Mouse (Mus musculus) 416B (cell line): ENCODE data around the gene Olfr651.
A peak's percentile ranks its signal among the peaks of the same experiment; 100 is the strongest.
"Not testable (repeated sequence)": the region's sequence is repeated elsewhere in the genome, so short reads cannot be mapped to it uniquely, and the experiment has no call there.

Source experiments
- DNase-seq: peaks from one replicate; pipeline ENCODE4 v3.0.0; 2011; ENCODE audit warnings: low read depth

Olfr651 gene

DNA sequence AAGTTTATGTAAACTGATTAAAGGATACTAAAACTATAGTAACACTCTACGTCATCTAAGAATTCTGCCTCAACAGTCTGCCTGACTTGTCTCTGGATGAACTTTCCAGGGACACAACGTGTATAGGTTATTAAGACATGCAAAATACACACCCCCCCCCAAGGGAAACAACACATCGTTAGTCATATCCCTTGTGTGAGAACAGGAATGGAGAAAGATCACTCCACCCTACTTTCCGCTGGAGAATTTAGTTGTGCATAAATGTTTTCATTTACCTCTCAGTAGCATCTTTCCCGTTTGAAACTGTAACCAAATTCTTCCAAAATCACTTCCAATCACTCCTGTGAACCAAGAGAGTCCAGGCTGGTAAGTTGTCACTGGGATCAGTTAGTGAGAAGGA is at the start of gene Olfr651:
Gene Olfr651 (plus strand): TSS at position 301 of the 400 bp plus-strand sequence.
- no peak for DNase-seq

DNA sequence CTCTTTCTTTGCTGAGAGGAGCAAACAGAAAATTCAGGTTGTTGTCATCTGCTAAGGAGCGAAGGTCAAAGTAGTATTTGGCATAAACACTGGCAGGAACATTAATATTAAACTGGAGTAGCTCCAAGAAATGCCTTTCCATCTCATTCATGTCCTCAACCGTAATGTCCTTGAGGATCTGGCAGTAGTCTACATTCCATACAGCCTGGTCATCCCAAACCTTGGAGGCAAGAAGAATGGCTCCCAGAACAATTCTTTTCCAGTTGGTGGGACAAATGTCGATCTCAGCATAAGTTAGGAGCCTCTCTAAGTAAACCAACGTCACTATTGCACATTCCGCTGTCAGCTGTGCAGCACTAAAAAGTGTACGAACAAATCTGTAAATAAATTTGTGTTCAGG is 48.7 kb upstream of the Olfr651 start:
- not testable (repeated sequence) for DNase-seq

DNA sequence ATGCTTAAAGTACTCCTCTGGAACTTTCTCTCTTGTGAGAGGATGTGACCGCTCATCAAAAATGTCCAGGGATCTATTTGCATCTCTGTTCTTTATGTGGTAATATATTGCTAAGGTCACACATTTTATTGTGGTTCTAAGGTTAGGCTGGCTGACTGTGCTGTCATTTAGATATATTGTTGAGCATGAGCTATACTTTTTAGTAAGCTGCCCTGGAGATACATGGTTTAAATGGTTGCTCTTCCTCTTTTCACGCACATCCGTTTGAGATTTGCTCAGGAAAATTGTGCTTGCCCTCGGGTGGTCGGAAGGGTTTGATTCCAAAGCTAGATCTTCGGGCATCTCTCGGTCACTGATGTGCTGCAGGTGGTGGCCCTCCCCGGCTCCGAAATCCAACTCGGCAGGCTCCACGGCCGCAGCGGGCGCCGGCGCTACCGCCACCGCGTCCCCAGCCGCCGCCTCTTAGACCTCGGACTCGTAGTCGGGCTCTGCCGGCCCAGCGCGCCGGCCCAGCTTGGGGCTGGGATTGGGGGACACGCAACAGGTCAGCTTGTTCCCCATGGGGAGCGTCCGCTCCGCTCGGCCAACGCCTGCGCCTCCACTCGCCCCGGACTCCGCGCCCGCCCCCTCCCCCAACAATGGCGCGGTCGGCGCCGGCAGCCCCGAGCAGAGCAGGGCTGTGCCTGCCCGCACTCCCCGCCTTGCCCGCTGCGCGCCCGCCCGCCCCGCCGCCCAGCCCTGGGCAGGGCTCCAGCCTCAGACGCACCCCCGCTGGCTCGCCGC is 48.2 kb upstream of the Olfr651 start:
- DNase-seq: no peak

DNA sequence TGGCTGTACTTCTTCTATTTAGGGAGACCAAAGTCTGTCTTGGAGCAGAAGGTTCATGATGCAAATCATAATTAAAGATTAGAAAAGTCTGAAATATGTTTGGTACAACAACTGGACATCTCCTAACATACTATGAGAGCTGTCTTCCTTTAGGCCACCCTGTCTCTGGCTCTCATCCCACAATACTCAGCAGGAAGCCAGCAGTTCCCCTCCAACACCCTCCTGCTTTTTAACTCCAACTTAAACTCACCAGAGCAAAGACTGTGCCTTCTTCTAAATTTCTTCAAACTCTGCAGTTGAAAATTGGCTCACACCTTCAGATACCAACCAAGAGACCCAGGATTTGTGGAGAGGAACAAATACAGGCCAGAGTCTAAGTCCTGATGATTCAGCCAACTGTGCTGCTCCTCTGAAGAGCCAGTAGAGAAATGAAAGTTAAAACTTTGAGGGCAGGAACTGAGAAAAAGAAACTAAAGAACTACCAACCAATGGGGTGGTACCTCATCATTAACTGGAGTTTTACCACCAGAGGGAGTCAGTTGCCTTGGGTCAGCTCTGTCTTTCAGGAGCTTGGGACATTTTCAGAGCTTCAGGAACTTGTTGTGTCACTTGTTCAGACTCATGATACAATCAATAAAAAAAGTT is 42.4 kb upstream of the Olfr651 start, which contains the start of gene Trim30d:
Gene Trim30d (minus strand): TSS at position 429 of the 645 bp plus-strand sequence.
- DNase-seq: peak; percentile 51

DNA sequence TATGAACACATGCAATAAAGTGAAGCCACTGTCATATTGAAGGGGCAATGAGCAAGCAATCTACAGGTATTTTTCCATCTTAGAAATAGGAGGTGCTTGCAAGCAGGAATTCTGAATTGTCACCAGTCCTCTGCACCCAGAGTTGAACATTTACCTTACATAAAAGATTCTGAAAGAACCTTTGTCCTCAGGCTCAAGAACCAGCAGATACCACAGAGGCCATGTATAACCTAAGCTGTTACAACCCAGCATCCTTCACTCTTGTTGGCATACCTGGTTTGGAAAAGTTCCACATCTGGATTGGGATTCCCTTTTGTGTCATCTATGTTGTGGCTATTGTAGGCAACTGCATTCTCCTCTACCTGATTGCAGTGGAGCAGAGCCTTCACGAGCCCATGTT is 2.8 kb downstream of the Olfr651 start:
- no peak for DNase-seq

DNA sequence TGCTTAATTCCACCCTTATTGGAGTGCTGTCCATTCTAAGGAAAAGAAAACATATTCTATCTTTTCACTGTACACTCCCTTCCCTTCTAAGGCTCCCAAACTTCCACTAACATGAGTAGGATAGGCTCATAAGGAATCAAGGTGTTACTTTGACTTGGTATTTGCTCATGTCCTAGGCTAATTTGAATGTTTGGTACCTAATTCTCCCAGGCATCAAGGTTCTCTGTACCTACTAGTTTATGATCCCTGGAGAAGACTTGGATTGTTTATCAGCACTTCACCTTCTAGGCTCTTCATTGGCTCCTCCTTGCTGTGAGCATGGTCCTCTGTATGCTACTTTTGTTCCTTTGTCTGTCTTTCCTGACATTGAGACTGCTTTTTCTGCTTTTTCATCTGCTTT is 10.7 kb downstream of the Olfr651 start, which contains the start of gene Olfr652:
Gene Olfr652 (plus strand): TSS at position 301 of the 400 bp plus-strand sequence.
- no peak for DNase-seq

DNA sequence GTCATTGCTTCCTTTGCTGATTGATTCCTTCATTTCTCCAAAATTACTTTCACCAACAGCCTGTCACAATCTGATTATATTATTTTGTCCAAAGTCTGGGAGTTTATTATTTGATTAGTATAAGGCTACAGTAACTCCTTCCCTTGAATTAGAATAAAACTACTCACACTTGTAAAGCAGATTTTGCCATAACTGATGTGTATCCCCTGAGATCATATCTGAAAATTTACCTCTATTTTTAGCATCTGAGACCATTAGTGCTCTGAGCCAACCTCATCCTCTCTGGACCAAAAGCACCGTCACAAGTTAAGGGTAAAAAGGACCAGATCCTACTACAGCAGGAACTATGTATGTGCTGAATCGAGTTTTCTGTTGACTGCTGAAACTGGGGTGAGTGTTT is 27.1 kb downstream of the Olfr651 start, which contains the start of gene Olfr653:
Gene Olfr653 (plus strand): TSS at position 301 of the 400 bp plus-strand sequence.
- no peak for DNase-seq

DNA sequence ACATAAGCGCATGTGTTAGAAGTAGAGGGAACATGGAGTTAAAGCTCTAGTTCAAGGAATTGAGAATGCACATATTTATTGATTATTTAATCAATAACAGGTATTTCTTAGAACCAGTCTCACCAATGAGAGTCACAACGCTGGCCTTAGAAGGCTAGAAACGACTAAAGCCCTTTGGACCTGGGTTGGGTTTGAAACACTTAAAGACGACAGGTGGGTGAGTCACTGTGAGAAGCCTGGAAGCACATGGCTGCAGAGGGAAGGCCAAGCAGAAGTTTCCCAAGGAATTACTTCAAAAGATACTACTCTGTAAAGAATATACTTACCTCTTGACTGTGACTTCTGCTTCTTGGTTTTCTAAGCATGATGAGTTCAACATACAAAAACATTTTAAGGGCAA is 30.9 kb downstream of the Olfr651 start:
- no peak for DNase-seq

DNA sequence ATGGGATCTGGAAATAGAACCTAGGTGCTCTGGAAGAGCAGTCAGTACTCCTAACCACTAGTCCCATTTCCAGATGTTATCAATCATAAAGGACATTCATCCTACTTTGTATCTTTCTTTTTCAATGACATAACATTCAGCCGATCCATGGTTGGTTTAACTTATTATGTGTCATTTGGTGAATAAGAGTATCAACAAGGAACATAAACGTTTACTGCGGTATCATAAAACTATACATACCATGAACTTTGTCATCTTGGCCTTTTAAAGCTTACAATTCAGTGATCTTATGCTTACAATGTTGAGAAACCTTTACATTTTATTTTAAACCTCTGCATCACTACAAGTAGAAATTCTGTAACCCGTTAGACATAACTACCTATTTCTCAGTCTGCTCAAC is 31.5 kb downstream of the Olfr651 start:
- DNase-seq: no peak

DNA sequence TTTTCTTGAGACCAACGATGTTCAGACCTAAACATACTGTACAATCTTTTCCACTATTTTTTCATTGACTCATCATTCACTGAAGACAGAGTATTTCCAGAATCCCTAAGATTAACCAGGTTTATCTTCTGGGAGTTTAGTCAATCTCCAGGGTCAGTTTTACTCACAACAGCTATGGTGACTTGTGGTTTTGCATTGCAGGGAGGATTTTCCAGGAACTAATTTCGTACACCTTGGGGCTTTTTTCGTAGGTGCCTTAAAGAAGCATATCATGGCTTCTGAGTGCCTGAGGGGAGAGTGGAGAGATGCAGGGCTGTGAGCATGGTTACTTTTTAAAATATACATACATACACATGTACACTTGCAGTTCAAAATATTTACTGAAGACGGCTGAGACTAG is 36.8 kb downstream of the Olfr651 start, which contains the start of gene Olfr654:
Gene Olfr654 (plus strand): TSS at position 301 of the 400 bp plus-strand sequence.
- DNase-seq: no peak

DNA sequence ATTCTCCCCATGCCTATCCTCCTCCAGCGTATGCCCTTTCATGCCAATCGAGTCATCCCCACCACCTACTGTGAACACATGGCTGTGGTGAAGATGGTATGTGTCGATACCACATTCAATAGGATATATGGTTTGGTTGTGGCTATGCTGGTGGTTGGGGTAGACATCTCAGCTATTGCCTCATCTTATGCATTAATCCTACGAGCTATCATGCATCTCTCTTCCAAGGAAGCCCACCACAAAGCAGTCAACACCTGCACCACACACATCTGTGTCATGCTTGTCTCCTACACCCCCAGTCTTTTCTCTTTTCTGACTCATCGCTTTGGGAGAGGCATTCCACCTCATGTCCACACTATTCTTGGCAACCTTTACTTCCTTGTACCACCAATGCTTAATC is 38.3 kb downstream of the Olfr651 start:
- no peak for DNase-seq

DNA sequence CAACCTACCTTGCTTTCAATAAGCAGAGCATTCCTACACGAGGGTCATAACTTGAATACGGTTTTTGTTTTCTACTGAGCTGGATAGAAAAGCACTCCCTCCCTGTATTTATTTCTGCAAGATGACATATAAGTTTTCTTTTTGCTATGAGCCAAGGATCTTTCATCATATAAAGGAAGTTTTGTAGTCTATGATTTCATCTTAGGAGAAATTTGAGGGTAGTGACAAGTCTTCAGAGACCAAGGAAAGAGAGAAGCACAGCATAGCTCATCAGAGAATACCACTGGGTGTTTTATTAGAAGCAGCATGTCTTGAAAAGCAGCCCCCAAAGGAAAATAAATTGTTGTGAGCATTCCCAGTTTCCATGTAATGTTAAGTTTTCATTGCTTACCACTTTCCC is 51.7 kb downstream of the Olfr651 start, which contains the start of gene Olfr655:
Gene Olfr655 (minus strand): TSS at position 101 of the 400 bp plus-strand sequence.
- no peak for DNase-seq

DNA sequence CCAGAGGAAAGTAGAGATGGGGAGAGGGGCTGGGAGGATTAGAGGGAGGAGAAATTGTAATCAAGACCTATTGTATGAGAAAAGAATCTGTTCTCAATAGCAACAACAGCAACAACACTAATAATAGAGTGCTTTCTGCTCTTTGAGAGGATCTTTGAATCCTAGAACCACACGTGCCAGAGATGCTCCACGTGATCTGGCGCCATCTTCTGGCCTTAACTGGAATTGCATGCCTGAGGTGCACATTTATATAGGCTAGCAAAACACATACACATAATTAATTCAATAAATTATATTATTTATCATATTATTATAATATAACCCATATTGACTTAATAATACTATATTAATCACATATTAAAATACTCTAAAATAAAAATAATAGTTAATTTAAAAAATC is 53.2 kb downstream of the Olfr651 start:
- DNase-seq: peak; percentile 70
